Mouse (Mus musculus) thymus, adult 2 months (tissue): ENCODE data around the gene Nkx1-2. TPM values are rescaled to one million over a fixed set of nuclear protein-coding genes. Genes with fewer than 3 reads are reported as not detected.

ENCODE experiments used
- DNase-seq: peaks from one replicate; pipeline ENCODE4 v3.0.0; 2021
- H3K27ac ChIP-seq: fragments of 200-500 bp; 2 replicates; pipeline ENCODE4 v1.5.1; 2012; ENCODE audit warnings: low read length, control low read depth; ENCODE audit not compliant: control insufficient read depth, insufficient read depth
- H3K27me3 ChIP-seq: fragments of 200-500 bp; 2 replicates; pipeline ENCODE4 v1.6.1; 2012; ENCODE audit warnings: mild to moderate bottlenecking, low read length, moderate library complexity, mixed read lengths; ENCODE audit not compliant: control insufficient read depth, insufficient read depth
- H3K36me3 ChIP-seq: fragments of 200-500 bp; 2 replicates; pipeline ENCODE4 v1.6.1; 2012; ENCODE audit warnings: mild to moderate bottlenecking, low read length, moderate library complexity; ENCODE audit not compliant: control insufficient read depth, insufficient read depth
- H3K4me1 ChIP-seq: fragments of 200-500 bp; replicated peaks from 2 replicates; pipeline ENCODE4 v1.6.1; 2012; ENCODE audit warnings: low read length; ENCODE audit not compliant: control insufficient read depth, insufficient read depth
- H3K4me3 ChIP-seq: fragments of 200-500 bp; 2 replicates; pipeline ENCODE4 v1.5.1; 2012; ENCODE audit warnings: mild to moderate bottlenecking, low read length, control low read depth, moderate library complexity; ENCODE audit not compliant: control insufficient read depth, insufficient read depth
- CTCF ChIP-seq: fragments of 200-500 bp; IDR thresholded peaks from 2 replicates; pipeline ENCODE4 v1.5.1; 2012; ENCODE audit warnings: mild to moderate bottlenecking, control low read depth, low read length, moderate library complexity, borderline replicate concordance; ENCODE audit not compliant: control insufficient read depth, poor library complexity, insufficient read depth; ENCODE audit errors: extremely low read depth
- POLR2A ChIP-seq: fragments of 200-500 bp; IDR thresholded peaks from 2 replicates; pipeline ENCODE4 v1.6.1; 2012; ENCODE audit warnings: mild to moderate bottlenecking, low read length, control low read depth, moderate library complexity; ENCODE audit not compliant: control insufficient read depth, poor library complexity, insufficient read depth; ENCODE audit errors: extremely low read depth
- WGBS: fragments of 180-500 bp; shearing (Covaris S2); methylation state at CpG from one replicate; pipeline ENCODE4 v1.1.7; 2018; 5-methylcytosine and 5-hydroxymethylcytosine counted together
- polyA plus RNA-seq: library from polyadenylated mRNA; depleted of rRNA; stranded (reverse); fragments of >200 nt; gene quantifications from 2 replicates; pipeline ENCODE4 v1.2.3, GENCODE M21; 2012

Gene Nkx1-2
- polyA plus RNA-seq, 1 experiment: 0.27 TPM

DNA sequence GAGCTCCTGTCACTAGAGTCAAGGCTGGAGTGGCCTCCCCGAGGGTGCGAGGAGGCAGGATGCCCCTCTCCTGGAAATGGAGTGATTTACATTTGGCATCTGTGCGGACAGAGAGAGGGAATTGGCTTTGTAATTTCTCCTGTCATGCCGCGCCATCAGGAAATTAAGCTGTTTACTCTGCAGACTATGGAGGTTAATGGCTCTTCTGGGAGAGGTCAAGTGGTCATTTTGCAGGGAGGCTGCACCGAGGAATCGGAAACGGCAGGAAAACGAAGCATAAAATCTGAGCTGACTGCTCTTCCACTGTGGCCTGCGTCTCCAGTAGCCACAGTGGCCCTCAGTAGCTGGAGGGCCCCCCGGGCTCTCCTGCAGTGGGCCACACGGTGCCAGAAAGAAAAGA is 37.9 kb upstream of the Nkx1-2 start:
- no peaks in the 10 kb centered on the region for H3K27me3 ChIP-seq
- H3K27ac ChIP-seq: no peak overlapping the region
- no peak for TF ChIP-seq POLR2A
- TF ChIP-seq CTCF: no peak
- WGBS: 93% methylated on average over 12 of the region's 12 CpGs
- no peaks in the 10 kb centered on the region for H3K36me3 ChIP-seq
- H3K4me1 ChIP-seq: no peaks in the 10 kb centered on the region
- H3K4me3 ChIP-seq: no peak overlapping the region
- DNase-seq: no peak

DNA sequence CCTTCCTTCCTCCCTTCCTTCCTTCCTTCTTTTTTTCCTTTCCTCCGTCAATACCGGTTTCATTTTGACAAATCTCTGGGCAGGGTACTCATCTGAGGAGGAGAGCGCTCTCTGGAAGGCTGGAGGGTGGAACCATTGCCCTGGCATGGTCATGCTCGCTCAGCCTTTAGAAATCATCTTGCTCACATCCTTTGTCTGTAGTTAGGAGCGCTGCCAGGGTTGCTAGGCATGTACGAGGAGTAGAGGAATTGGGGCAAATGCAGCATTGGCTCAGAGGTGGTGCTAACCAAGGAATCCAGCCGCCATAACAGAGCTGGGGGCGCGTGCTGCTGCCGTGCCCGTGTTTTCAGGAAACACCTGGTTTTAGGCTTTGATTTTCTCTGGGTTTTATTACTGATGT is 31.9 kb upstream of the Nkx1-2 start:
- no peak for DNase-seq
- Histone ChIP-seq H3K27me3 (no peaks in the 10 kb centered on the region), H3K4me1 (no peaks in the 10 kb centered on the region), H3K27ac (no peak overlapping the region), H3K4me3 (no peak overlapping the region), H3K36me3 (no peaks in the 10 kb centered on the region)
- 48% methylated on average over 11 of the region's 11 CpGs for WGBS
- TF ChIP-seq CTCF (no peak), POLR2A (no peak)

DNA sequence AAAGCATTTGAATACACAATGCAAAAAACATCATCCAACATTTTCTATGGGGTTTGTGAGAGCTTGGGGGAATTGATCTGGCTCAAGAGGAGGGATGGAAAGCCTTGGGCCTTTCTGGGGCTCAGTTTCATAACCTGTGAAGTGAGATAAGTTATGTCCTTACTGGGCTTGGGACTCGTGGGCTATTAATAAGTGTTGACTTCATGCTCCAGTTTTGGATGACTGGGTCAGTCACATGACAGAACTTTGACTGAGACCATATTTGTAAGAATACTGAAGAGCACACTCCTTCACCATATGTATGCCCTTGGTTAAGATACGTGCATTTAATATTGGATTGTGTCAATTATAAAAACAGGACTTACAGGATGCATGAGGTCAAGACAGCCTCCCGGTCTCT is 28.0 kb upstream of the Nkx1-2 start:
- no peak overlapping the region for H3K27ac ChIP-seq
- WGBS: 90% methylated on average over 3 of the region's 3 CpGs
- no peak for DNase-seq
- no peaks in the 10 kb centered on the region for H3K4me1 ChIP-seq
- no peak overlapping the region for H3K4me3 ChIP-seq
- TF ChIP-seq CTCF (no peak), POLR2A (no peak)
- H3K27me3 ChIP-seq: no peaks in the 10 kb centered on the region
- H3K36me3 ChIP-seq: no peaks in the 10 kb centered on the region

GRCm38 (mm10) chr7:132626174-132626573 is 26.7 kb upstream of the Nkx1-2 start:
- Histone ChIP-seq H3K36me3 (no peaks in the 10 kb centered on the region), H3K27ac (no peak overlapping the region), H3K4me1 (no peaks in the 10 kb centered on the region), H3K4me3 (no peak overlapping the region), H3K27me3 (no peaks in the 10 kb centered on the region)
- TF ChIP-seq POLR2A (no peak), CTCF (no peak)
- WGBS: 82% methylated on average over 4 of the region's 4 CpGs
- DNase-seq: no peak

DNA sequence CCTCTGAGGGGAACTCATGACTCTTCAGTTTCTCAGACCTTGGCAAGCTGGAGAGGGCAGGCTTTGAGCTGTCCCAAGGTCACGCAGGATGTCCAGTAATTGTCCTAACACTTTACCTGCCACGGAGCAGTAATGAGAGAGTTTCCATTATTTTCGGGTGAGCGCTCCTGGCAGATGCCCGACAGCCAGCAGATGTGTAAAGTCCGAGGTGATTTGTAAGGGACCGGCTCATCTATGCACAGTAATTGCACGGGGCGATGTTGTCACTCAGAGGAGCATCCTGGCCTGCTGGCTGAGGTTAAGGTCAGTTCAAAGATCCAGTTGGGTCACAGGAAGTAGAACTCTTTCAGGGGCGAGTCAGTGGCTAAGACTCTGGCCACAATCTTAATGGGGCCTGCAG is 24.7 kb upstream of the Nkx1-2 start:
- WGBS: 91% methylated on average over 10 of the region's 10 CpGs

DNA sequence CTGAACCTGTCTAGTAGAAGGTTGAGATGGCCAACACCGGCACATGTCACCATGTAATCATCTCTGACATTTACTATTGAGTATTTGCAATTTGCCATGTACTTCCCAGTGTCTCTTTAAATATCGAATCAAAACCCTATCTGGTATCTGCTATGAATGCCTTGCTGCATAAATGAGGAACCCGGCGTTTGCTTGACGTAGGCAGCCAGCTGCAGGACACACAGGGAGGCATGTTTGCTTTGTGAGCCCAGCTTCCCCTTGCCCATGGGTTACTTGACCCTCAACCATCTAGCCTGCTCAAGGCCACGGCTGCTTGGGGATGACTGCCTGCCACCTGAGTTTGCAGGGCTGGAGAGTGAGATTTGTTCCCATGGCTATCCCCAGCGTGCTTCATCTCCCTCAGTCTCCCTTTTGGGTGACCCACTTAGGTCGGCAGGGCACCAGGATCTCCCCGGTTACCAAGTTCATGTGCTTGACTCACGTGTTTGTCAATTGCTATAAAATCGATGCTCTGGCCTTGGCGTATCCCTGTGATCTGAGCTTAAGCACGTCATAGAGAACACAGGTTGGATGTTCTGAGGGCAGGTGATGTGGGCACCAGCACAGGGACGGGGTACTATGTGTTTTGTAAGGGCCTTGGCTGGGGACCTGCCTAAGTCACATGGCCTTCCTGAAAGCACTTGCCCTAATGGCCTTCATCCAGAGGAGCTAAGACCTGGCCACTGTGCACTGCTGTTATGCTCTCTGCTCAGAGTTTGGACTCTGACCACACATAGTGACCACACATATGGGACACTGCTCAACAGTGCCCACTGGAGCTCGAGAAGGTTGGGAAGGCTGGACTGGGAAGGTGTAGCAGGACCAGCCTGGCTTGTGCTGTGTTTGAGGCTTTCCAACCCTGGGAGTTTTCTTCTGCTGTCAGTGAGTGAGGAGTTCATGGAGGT is 20.8 kb upstream of the Nkx1-2 start:
- TF ChIP-seq POLR2A (no peak), CTCF (no peak)
- DNase-seq: no peak
- 0 out of 2 replicates have a peak, but pooled peaks cover 3% of the 10 kb centered on the region for H3K4me1 ChIP-seq
- H3K27ac ChIP-seq: no peak overlapping the region
- WGBS: 86% methylated on average over 15 of the region's 15 CpGs
- no peaks in the 10 kb centered on the region for H3K27me3 ChIP-seq
- H3K4me3 ChIP-seq: no peak overlapping the region
- H3K36me3 ChIP-seq: no peaks in the 10 kb centered on the region

More for the DNA sequence above, 24.7 kb upstream of the Nkx1-2 start:
- H3K27ac ChIP-seq: no peak overlapping the region
- no peak for DNase-seq
- no peak overlapping the region for H3K4me3 ChIP-seq
- H3K4me1 ChIP-seq: no peaks in the 10 kb centered on the region
- no peak for TF ChIP-seq POLR2A
- no peak for TF ChIP-seq CTCF
- no peaks in the 10 kb centered on the region for H3K36me3 ChIP-seq
- H3K27me3 ChIP-seq: no peaks in the 10 kb centered on the region

DNA sequence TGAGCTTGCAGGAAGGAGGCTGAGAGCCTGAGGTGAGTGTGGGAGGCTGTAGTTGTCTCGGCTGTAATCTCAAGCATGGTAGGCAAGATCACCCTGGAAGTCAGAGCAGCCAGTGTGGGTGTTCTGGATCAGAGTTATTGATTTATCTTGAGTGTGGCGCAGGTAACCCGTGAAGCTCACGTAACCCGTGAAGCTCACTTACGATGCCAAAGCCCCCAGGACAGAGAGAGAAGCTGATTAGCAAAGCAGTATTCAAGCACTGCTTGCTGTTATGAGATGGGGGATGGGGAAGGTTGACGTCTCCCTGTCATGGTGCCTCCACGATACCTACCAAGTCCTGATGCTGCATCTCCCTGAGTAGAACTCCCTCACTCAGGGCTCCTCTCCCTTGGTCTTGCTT is 20.1 kb upstream of the Nkx1-2 start:
- no peak for DNase-seq
- WGBS: 97% methylated on average over 8 of the region's 8 CpGs
- no peaks in the 10 kb centered on the region for H3K27me3 ChIP-seq
- TF ChIP-seq CTCF: no peak
- TF ChIP-seq POLR2A: no peak
- H3K4me1 ChIP-seq: 0 out of 2 replicates have a peak, but pooled peaks cover 3% of the 10 kb centered on the region
- no peak overlapping the region for H3K27ac ChIP-seq
- no peak overlapping the region for H3K4me3 ChIP-seq
- no peaks in the 10 kb centered on the region for H3K36me3 ChIP-seq
